ENCODE assay signal across 8 mouse cellular contexts in genomic region chr4:43579256-43579655, GRCm38 (mm10). TPM values are rescaled to one million over a fixed set of nuclear protein-coding genes. Genes with fewer than 3 reads are reported as not detected.
DNase-seq lines count a peak whose midpoint lies in the region; ATAC-seq and TF ChIP-seq lines count a peak whose summit lies in the region.

No protein-coding gene starts in this region.

- H3K27me3 ChIP-seq in heart, embryonic 10.5 days (ENCODE audit: insufficient read depth, poor library complexity, severe bottlenecking): no peaks in the 10 kb centered on the region
- H3K27me3 ChIP-seq in CH12.LX (replicated peaks): no peaks in the 10 kb centered on the region
- no peaks in the 10 kb centered on the region for H3K27me3 ChIP-seq in forebrain, embryonic 12.5 days
- H3K27me3 ChIP-seq in liver, embryonic 12.5 days (replicated peaks): no peaks in the 10 kb centered on the region

- peak overlapping the region; percentile 97 for H3K27ac ChIP-seq in heart, embryonic 10.5 days
- no peak overlapping the region for H3K27ac ChIP-seq in CH12.LX (ENCODE audit: insufficient read depth, low read depth)
- H3K27ac ChIP-seq in forebrain, embryonic 12.5 days: no peak overlapping the region
- H3K27ac ChIP-seq in liver, embryonic 12.5 days: peak overlapping the region; percentile 90

- TF ChIP-seq POLR2A in CH12.LX (IDR thresholded peaks at IDR 0.05; ENCODE audit: low read depth, low read length): no peak

- no peak for TF ChIP-seq CTCF in CH12.LX (conservative IDR thresholded peaks at IDR 0.05 in 1 of 2, IDR thresholded peaks at IDR 0.05 in 1 of 2; ENCODE audit: low read depth in 2 of 2, low read length in 2 of 2)

- ATAC-seq in forebrain, embryonic 12.5 days (ENCODE audit: low FRiP score): no peak
- ATAC-seq in liver, embryonic 12.5 days: no peak
- ATAC-seq in monocyte, adult 5-6 weeks (replicated peaks; ENCODE audit: insufficient number of reproducible peaks, low FRiP score, low TSS enrichment, poor library complexity, severe bottlenecking): no peak

- WGBS in heart, embryonic 10.5 days: 2% methylated on average over 10 of the region's 10 CpGs
- 6% methylated on average over 10 of the region's 10 CpGs for WGBS in forebrain, embryonic 12.5 days
- WGBS in liver, embryonic 12.5 days (ENCODE audit: insufficient replicate concordance): 7% methylated on average over 10 of the region's 10 CpGs

- DNase-seq in heart, embryonic 10.5 days (ENCODE audit: low spot score): peak; percentile 66
- no peak for DNase-seq in heart, adult 8-10 months (ENCODE audit: low spot score)
- no peak for DNase-seq in CH12.LX (ENCODE audit: extremely low read depth)
- DNase-seq in spleen, postnatal 10 days (ENCODE audit: low spot score in 2 of 2): no peak
- no peak for DNase-seq in layer of hippocampus, adult 18-20 months (ENCODE audit: low spot score in 2 of 2)

- no peaks in the 10 kb centered on the region for H3K9me3 ChIP-seq in heart, embryonic 10.5 days
- H3K9me3 ChIP-seq in CH12.LX (replicated peaks; ENCODE audit: low read length): no peaks in the 10 kb centered on the region
- no peaks in the 10 kb centered on the region for H3K9me3 ChIP-seq in forebrain, embryonic 12.5 days
- no peaks in the 10 kb centered on the region for H3K9me3 ChIP-seq in liver, embryonic 12.5 days (replicated peaks)

- H3K9ac ChIP-seq in CH12.LX (ENCODE audit: insufficient read depth, low read depth): peak overlapping the region; percentile 63
- H3K9ac ChIP-seq in forebrain, embryonic 12.5 days: peak overlapping the region; percentile 93
- peak overlapping the region; percentile 86 for H3K9ac ChIP-seq in liver, embryonic 12.5 days

- peak overlapping the region; percentile 92 for H3K4me3 ChIP-seq in heart, embryonic 10.5 days
- H3K4me3 ChIP-seq in CH12.LX (replicated peaks in 1 of 3; ENCODE audit: low read depth in 2 of 3, low read length in 2 of 3, poor library complexity in 1 of 3): peak overlapping the region; percentile 73 to 80 (median 77)
- H3K4me3 ChIP-seq in forebrain, embryonic 12.5 days (replicated peaks): peak overlapping the region; percentile 92
- H3K4me3 ChIP-seq in liver, embryonic 12.5 days: peak overlapping the region; percentile 76

- peak overlapping the region; percentile 85 for H3K4me2 ChIP-seq in CH12.LX (ENCODE audit: insufficient read depth, low read depth, poor library complexity, severe bottlenecking)
- peak overlapping the region; percentile 96 for H3K4me2 ChIP-seq in forebrain, embryonic 12.5 days
- H3K4me2 ChIP-seq in liver, embryonic 12.5 days: peak overlapping the region; percentile 90

- peaks cover 39% of the 10 kb centered on the region for H3K4me1 ChIP-seq in heart, embryonic 10.5 days
- H3K4me1 ChIP-seq in CH12.LX (ENCODE audit: control insufficient read depth in 1 of 2, insufficient read depth in 2 of 2): peaks cover 14 to 44% of the 10 kb centered on the region in 2 experiments
- H3K4me1 ChIP-seq in forebrain, embryonic 12.5 days: peaks cover 43% of the 10 kb centered on the region
- peaks cover 50% of the 10 kb centered on the region for H3K4me1 ChIP-seq in liver, embryonic 12.5 days

- no peak for TF ChIP-seq EP300 in CH12.LX (IDR thresholded peaks at IDR 0.05; ENCODE audit: low read length)

- H3K79me2 ChIP-seq in CH12.LX (replicated peaks; ENCODE audit: control insufficient read depth, extremely low read depth, insufficient read depth, poor library complexity, severe bottlenecking): peaks cover 7% of the 10 kb centered on the region

- in situ Hi-C loops in CH12.LX (cut with MboI; ENCODE audit: low pct_ligation_motif_present, low pct_unique_long_range_greater_than_20kb, low sequenced_read_pairs): no loop called here

- dilution Hi-C loops in CH12.LX (cut with MboI; ENCODE audit: extremely low pct_ligation_motif_present, extremely low pct_unique_long_range_greater_than_20kb, low sequenced_read_pairs): no loop called here

- H3K36me3 ChIP-seq in heart, embryonic 10.5 days: peaks cover 57% of the 10 kb centered on the region
- peaks cover 37 to 59% of the 10 kb centered on the region in 2 experiments for H3K36me3 ChIP-seq in CH12.LX (replicated peaks in 1 of 2; ENCODE audit: control insufficient read depth in 1 of 2, insufficient read depth in 1 of 2, low read length in 1 of 2)
- H3K36me3 ChIP-seq in forebrain, embryonic 12.5 days (replicated peaks): peaks cover 41% of the 10 kb centered on the region
- peaks cover 47% of the 10 kb centered on the region for H3K36me3 ChIP-seq in liver, embryonic 12.5 days

- TF ChIP-seq RAD21 in CH12.LX (IDR thresholded peaks at IDR 0.05; ENCODE audit: low read depth, low read length): no peak

TF ChIP-seq in CH12.LX, 34 proteins besides CTCF, POLR2A, EP300 and RAD21:
- no peak for TF ChIP-seq MAFK (IDR thresholded peaks at IDR 0.05; ENCODE audit: insufficient replicate concordance, low read length)
- no peak for TF ChIP-seq MAZ (IDR thresholded peaks at IDR 0.05; ENCODE audit: low read depth, low read length)
- no peak for TF ChIP-seq IRF4 (IDR thresholded peaks at IDR 0.05; ENCODE audit: low read depth, low read length)
- TF ChIP-seq UBTF (IDR thresholded peaks at IDR 0.05; ENCODE audit: low read depth, low read length): no peak
- TF ChIP-seq MAX (IDR thresholded peaks at IDR 0.05; ENCODE audit: low read length): no peak
- no peak for TF ChIP-seq SMC3 (IDR thresholded peaks at IDR 0.05; ENCODE audit: low read depth, low read length)
- no peak for TF ChIP-seq POLR2AphosphoS2 (IDR thresholded peaks at IDR 0.05; ENCODE audit: low read depth, low read length)
- TF ChIP-seq NELFE (IDR thresholded peaks at IDR 0.05; ENCODE audit: low read depth, low read length): no peak
- no peak for TF ChIP-seq PAX5 (IDR thresholded peaks at IDR 0.05; ENCODE audit: low read length)
- no peak for TF ChIP-seq HCFC1 (IDR thresholded peaks at IDR 0.05; ENCODE audit: low read depth, low read length)

RNA-seq across cellular contexts. Expression of gene Gba2, which starts 0.6 kb away (rescaled TPM):
- polyA plus RNA-seq in heart, embryonic 10.5 days (2016; fragmentation: Nextera tagmentation; extraction: Ambion mirVana): 22.8 and 27.6 TPM in 2 replicates
- total RNA-seq in heart, adult 8-10 months (2022): 10 to 100 TPM; 11.7 to 14.0 (median 13.0) TPM
- total RNA-seq in CH12.LX (2012; rRNA removed): 3.6 and 4.1 TPM in 2 replicates
- total RNA-seq in CH12.LX (2014; rRNA removed): 3.2 TPM in 2 replicates
- 8.7 and 11.2 TPM in 2 replicates for polyA plus RNA-seq in CH12.LX (2012; ENCODE audit: insufficient read length, low read depth)
- polyA plus RNA-seq in forebrain, embryonic 12.5 days (2016; fragmentation: Nextera tagmentation; extraction: Ambion mirVana): 43.7 and 48.2 TPM in 2 replicates
- 23.5 and 23.6 TPM in 2 replicates for polyA plus RNA-seq in liver, embryonic 12.5 days (2016; fragmentation: Nextera tagmentation; extraction: Ambion mirVana)
- total RNA-seq in monocyte, adult 5-6 weeks (2017): 9.3 to 22.3 TPM (median 9.7 TPM) in 3 replicates
- total RNA-seq in layer of hippocampus, adult 18-20 months (2021): 10 to 100 TPM; 58.8 to 65.2 TPM

RNA-seq across cellular contexts. Expression of gene Rgp1, which starts 0.7 kb away (rescaled TPM):
- polyA plus RNA-seq in heart, embryonic 10.5 days (2016; fragmentation: Nextera tagmentation; extraction: Ambion mirVana): 20.9 and 29.7 TPM in 2 replicates
- 10 to 100 TPM; 31.3 to 39.6 (median 34.6) TPM for total RNA-seq in heart, adult 8-10 months (2022)
- total RNA-seq in CH12.LX (2012; rRNA removed): 16.6 and 22.0 TPM in 2 replicates
- total RNA-seq in CH12.LX (2014; rRNA removed): 5.4 and 10.1 TPM in 2 replicates
- 32.7 and 37.0 TPM in 2 replicates for polyA plus RNA-seq in CH12.LX (2012; ENCODE audit: insufficient read length, low read depth)
- 29.9 and 30.9 TPM in 2 replicates for polyA plus RNA-seq in forebrain, embryonic 12.5 days (2016; fragmentation: Nextera tagmentation; extraction: Ambion mirVana)
- 17.4 and 18.0 TPM in 2 replicates for polyA plus RNA-seq in liver, embryonic 12.5 days (2016; fragmentation: Nextera tagmentation; extraction: Ambion mirVana)
- total RNA-seq in monocyte, adult 5-6 weeks (2017): 17.8 to 28.6 TPM (median 28.5 TPM) in 3 replicates
- 10 to 100 TPM; 43.6 to 48.0 TPM for total RNA-seq in layer of hippocampus, adult 18-20 months (2021)

RNA-seq across cellular contexts. Expression of gene Msmp, which starts 5.0 kb away (rescaled TPM):
- 1.6 and 1.8 TPM in 2 replicates for polyA plus RNA-seq in heart, embryonic 10.5 days (2016; fragmentation: Nextera tagmentation; extraction: Ambion mirVana)
- total RNA-seq in heart, adult 8-10 months (2022): under 1 TPM in 1 of 4 experiments, not detected in 3; 0.52 TPM
- 0.46 and 0.72 TPM in 2 replicates for total RNA-seq in CH12.LX (2012; rRNA removed)
- not detected in 2 replicates for total RNA-seq in CH12.LX (2014; rRNA removed)
- polyA plus RNA-seq in CH12.LX (2012; ENCODE audit: insufficient read length, low read depth): 5.9 and 6.3 TPM in 2 replicates
- 0.89 and 3.5 TPM in 2 replicates for polyA plus RNA-seq in forebrain, embryonic 12.5 days (2016; fragmentation: Nextera tagmentation; extraction: Ambion mirVana)
- 1.1 TPM in 1 of 2 replicates, not detected in the other for polyA plus RNA-seq in liver, embryonic 12.5 days (2016; fragmentation: Nextera tagmentation; extraction: Ambion mirVana)
- 0.48 TPM in 1 of 3 replicates, not detected in the others for total RNA-seq in monocyte, adult 5-6 weeks (2017)
- not detected for total RNA-seq in layer of hippocampus, adult 18-20 months (2021)

RNA-seq across cellular contexts. Expression of gene Tln1, which starts 16.8 kb away (rescaled TPM):
- 82.7 and 99.6 TPM in 2 replicates for polyA plus RNA-seq in heart, embryonic 10.5 days (2016; fragmentation: Nextera tagmentation; extraction: Ambion mirVana)
- 100 to 1,000 TPM in 2 of 4 experiments, 10 to 100 TPM in 2; 96.1 to 117 (median 101) TPM for total RNA-seq in heart, adult 8-10 months (2022)
- total RNA-seq in CH12.LX (2012; rRNA removed) (59.3 and 60.4 TPM in 2 replicates), CH12.LX (2014; rRNA removed) (22.3 and 22.7 TPM in 2 replicates)
- 50.1 and 69.2 TPM in 2 replicates for polyA plus RNA-seq in CH12.LX (2012; ENCODE audit: insufficient read length, low read depth)
- polyA plus RNA-seq in forebrain, embryonic 12.5 days (2016; fragmentation: Nextera tagmentation; extraction: Ambion mirVana): 54.5 and 55.9 TPM in 2 replicates
- polyA plus RNA-seq in liver, embryonic 12.5 days (2016; fragmentation: Nextera tagmentation; extraction: Ambion mirVana): 73.3 and 75.5 TPM in 2 replicates
- 816 to 935 TPM (median 878 TPM) in 3 replicates for total RNA-seq in monocyte, adult 5-6 weeks (2017)
- 10 to 100 TPM; 35.8 to 42.1 TPM for total RNA-seq in layer of hippocampus, adult 18-20 months (2021)

RNA-seq across cellular contexts. Expression of gene Creb3, which starts 17.1 kb away (rescaled TPM):
- polyA plus RNA-seq in heart, embryonic 10.5 days (2016; fragmentation: Nextera tagmentation; extraction: Ambion mirVana): 63.8 and 68.8 TPM in 2 replicates
- 10 to 100 TPM; 39.7 to 48.8 (median 43.2) TPM for total RNA-seq in heart, adult 8-10 months (2022)
- total RNA-seq in CH12.LX (2012; rRNA removed) (32.9 and 34.2 TPM in 2 replicates), CH12.LX (2014; rRNA removed) (26.1 and 27.6 TPM in 2 replicates)
- 33.1 and 37.2 TPM in 2 replicates for polyA plus RNA-seq in CH12.LX (2012; ENCODE audit: insufficient read length, low read depth)
- polyA plus RNA-seq in forebrain, embryonic 12.5 days (2016; fragmentation: Nextera tagmentation; extraction: Ambion mirVana): 45.3 and 46.2 TPM in 2 replicates
- polyA plus RNA-seq in liver, embryonic 12.5 days (2016; fragmentation: Nextera tagmentation; extraction: Ambion mirVana): 17.9 and 19.7 TPM in 2 replicates
- total RNA-seq in monocyte, adult 5-6 weeks (2017): 80.3 to 165 TPM (median 108 TPM) in 3 replicates
- 10 to 100 TPM; 67.4 to 74.5 TPM for total RNA-seq in layer of hippocampus, adult 18-20 months (2021)

Comparison
In these comparisons a context has a peak if more than half of its experiments do, and no peak if none do; other contexts are left out.
1. H3K27ac ChIP-seq: peak in heart, embryonic 10.5 days (single experiment) and liver, embryonic 12.5 days (single experiment); none in CH12.LX (single experiment) and forebrain, embryonic 12.5 days (single experiment).
2. Peak in every context shown above with its lines, with median percentiles within 50 percentile points of each other: H3K4me3 ChIP-seq, H3K4me2 ChIP-seq and H3K9ac ChIP-seq.